Mouse (Mus musculus) stomach, postnatal 0 days (tissue): Measurements from ENCODE around the gene Dkk1.

Experiments used
- CTCF ChIP-seq: IDR thresholded peaks from 2 replicates; pipeline ENCODE4 v1.5.1; 2016; ENCODE audit warnings: antibody characterized with exemption, low read depth, mild to moderate bottlenecking, moderate library complexity
- EP300 ChIP-seq: optimal IDR thresholded peaks from 2 replicates; pipeline ENCODE3; 2016; ENCODE audit warnings: antibody characterized with exemption

- TF ChIP-seq CTCF (peak; percentile 27; the same call in 1 of the 2 replicates), EP300 (no peak)
Observed at GRCm38 (mm10) chr19:30549044-30549853, at the start of gene Dkk1.
